Mouse (Mus musculus) hindbrain, embryonic 16.5 days (tissue): Measurements from ENCODE around the gene Serping1. TPM values are rescaled to one million over a fixed set of nuclear protein-coding genes. Genes with fewer than 3 reads are reported as not detected.

Source experiments
- ATAC-seq: fragments of 200-750 bp; cut with Nextera tagmentation; 2 replicates; pipeline ENCODE4 v1.8.0; 2017; ENCODE audit warnings: moderate TSS enrichment, moderate library complexity
- H3K27ac ChIP-seq: fragments of 300-500 bp; sonication (generic); 2 replicates; pipeline ENCODE4 v1.5.1; 2014; ENCODE audit warnings: low read depth, mild to moderate bottlenecking, control low read depth, low read length, moderate library complexity
- H3K27me3 ChIP-seq: fragments of 300-500 bp; sonication (generic); replicated peaks from 2 replicates; pipeline ENCODE4 v1.6.1; 2014; ENCODE audit warnings: low read length; ENCODE audit not compliant: control insufficient read depth, insufficient read depth
- H3K36me3 ChIP-seq: fragments of 300-500 bp; sonication (generic); 2 replicates; pipeline ENCODE4 v1.6.1; 2014; ENCODE audit warnings: mild to moderate bottlenecking, low read length, moderate library complexity, mixed read lengths; ENCODE audit not compliant: control insufficient read depth, insufficient read depth
- H3K4me1 ChIP-seq: fragments of 300-500 bp; sonication (generic); 2 replicates; pipeline ENCODE4 v1.6.1; 2014; ENCODE audit warnings: low read depth, low read length; ENCODE audit not compliant: control insufficient read depth, insufficient read depth
- H3K4me2 ChIP-seq: fragments of 300-500 bp; sonication (generic); 2 replicates; pipeline ENCODE4 v1.6.1; 2014; ENCODE audit warnings: mild to moderate bottlenecking, low read length, control low read depth, moderate library complexity
- H3K4me3 ChIP-seq: fragments of 300-500 bp; sonication (generic); 2 replicates; pipeline ENCODE4 v1.5.1; 2014; ENCODE audit warnings: mild to moderate bottlenecking, low read length, control low read depth, moderate library complexity
- H3K9ac ChIP-seq: fragments of 300-500 bp; sonication (generic); 2 replicates; pipeline ENCODE4 v1.6.1; 2014; ENCODE audit warnings: low read depth, mild to moderate bottlenecking, control low read depth, low read length, moderate library complexity
- H3K9me3 ChIP-seq: fragments of 300-500 bp; sonication (generic); 2 replicates; pipeline ENCODE4 v1.6.1; 2014; ENCODE audit warnings: mild to moderate bottlenecking, low read length, moderate library complexity; ENCODE audit not compliant: control insufficient read depth
- WGBS: fragments of 180-500 bp; shearing (Covaris S2); extraction: QIAGEN DNeasy Blood & Tissue Kit; methylation state at CpG from one replicate; pipeline ENCODE4 v1.1.7; 2014; 5-methylcytosine and 5-hydroxymethylcytosine counted together
- polyA plus RNA-seq: library from polyadenylated mRNA; unstranded; fragments of >200 nt; fragmentation: Nextera tagmentation; extraction: Ambion mirVana; gene quantifications from 2 replicates; pipeline ENCODE4 v1.2.1, GENCODE M21; 2015

Serping1 gene
- polyA plus RNA-seq, 1 experiment from 2014 or later = 40.8 TPM

DNA sequence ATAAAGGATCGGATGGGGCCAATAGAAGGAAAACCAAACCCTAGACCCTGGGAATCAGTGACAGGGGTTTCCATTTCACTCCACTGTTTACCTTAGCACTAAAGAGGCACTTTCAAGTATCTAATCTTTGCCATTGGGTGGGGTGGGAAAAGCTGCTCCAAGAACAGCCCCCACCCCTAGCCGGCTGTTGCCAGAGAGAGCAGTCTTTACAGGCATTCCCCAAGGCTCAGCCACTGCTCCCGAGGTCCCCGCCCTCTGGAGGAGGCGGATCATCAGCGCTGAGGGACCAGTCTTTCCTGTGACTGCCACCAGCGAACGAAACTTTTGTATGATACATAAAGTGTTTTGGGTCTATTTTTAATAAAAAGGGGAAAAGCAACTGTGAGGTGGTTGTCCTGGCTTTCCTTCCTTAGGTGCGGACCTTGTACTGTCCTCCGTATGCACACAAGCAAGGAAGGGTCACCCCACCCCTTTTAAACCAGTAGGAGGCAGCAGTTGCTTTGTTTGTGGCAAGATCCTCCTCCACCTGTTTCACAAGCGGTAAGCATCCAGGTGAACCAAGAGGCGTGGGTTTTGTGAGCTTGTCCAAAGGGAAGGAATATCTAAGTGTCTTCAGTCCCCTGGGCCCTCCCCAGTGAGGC lies 36.9 kb downstream of the Serping1 start:
- 5% methylated on average over 12 of the region's 12 CpGs for WGBS
- peak overlapping the region; percentile 37; the same call in 1 of the 2 replicates for H3K27ac ChIP-seq
- ATAC-seq = no peak
- H3K4me1 ChIP-seq = peaks cover 63% of the 10 kb centered on the region
- H3K27me3 ChIP-seq = no peaks in the 10 kb centered on the region
- H3K9me3 ChIP-seq = no peaks in the 10 kb centered on the region
- peak overlapping the region; percentile 43 for H3K4me2 ChIP-seq
- H3K9ac ChIP-seq = peak overlapping the region; percentile 4; the same call in 1 of the 2 replicates
- no peaks in the 10 kb centered on the region for H3K36me3 ChIP-seq
- 0 out of 2 replicates have a peak overlapping the region, but pooled peaks have one; percentile 2 for H3K4me3 ChIP-seq

DNA sequence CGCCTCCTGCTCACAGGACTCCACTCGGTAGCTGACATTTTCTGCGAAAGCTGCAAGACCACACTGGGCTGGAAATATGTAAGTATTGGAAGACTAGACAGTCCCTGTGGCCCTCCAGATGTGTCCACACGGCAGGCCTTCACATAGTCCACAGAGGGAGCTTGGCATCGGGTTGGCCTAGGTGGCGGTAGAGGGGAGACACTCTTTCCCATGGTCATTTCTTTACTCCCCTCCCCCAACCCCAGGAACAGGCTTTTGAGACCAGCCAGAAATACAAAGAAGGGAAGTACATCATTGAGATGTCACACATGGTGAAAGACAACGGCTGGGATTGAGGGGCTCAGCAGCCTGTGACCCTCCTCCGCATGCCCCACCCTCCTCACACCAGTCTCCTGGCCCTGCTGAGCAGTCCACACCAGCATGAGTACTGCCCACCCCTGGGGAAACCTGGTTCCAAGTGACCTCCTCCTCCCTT lies 37.8 kb downstream of the Serping1 start:
- peak overlapping the region; percentile 87 for H3K4me2 ChIP-seq
- no peaks in the 10 kb centered on the region for H3K27me3 ChIP-seq
- H3K4me1 ChIP-seq = peaks cover 66% of the 10 kb centered on the region
- H3K27ac ChIP-seq = no peak overlapping the region
- H3K36me3 ChIP-seq = no peaks in the 10 kb centered on the region
- H3K9me3 ChIP-seq = no peaks in the 10 kb centered on the region
- WGBS = 3% methylated on average over 8 of the region's 8 CpGs
- ATAC-seq = no peak
- peak overlapping the region; percentile 25; the same call in 1 of the 2 replicates for H3K9ac ChIP-seq
- no peak overlapping the region for H3K4me3 ChIP-seq

DNA sequence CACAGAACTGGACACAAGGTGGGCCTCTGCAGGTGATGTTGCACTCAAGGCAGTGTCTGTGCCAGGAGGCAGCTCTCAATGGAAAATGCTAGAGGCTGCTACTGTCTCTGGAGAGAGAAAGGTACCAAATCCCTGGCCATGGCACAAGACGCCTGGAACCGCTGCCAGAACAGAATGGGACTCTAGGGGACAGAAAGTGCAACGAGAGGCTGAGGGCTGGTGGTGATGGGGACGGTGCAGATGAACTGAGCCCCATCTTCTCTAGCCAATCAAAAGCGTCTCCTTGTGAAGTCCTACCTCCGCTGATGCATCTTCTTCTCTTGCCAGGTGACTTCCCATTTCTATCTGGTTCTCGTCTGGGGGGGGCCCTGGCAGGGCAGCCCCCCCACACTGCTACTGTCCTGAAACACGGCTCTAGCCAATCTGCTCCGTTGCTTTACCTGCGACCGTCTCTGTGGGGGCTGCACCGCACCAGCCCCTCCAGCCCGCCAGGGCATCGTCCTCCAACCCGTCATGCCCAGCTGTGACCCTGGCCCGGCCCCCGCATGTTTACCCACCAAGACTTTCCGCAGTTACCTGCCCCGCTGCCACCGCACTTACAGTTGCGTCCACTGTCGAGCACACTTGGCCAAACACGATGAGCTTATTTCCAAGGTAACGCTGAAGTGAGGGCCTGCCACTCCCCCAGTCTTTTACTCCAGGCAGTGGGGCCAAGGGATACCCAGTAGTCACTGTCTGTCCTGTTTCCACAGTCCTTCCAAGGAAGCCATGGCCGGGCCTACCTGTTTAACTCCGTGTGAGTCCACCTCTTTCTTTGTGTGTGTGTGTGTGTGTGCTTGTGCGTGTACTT lies 38.7 kb downstream of the Serping1 start:
- peak overlapping the region; percentile 48 for H3K9ac ChIP-seq
- no peak for ATAC-seq
- H3K4me2 ChIP-seq = peak overlapping the region; percentile 87
- no peaks in the 10 kb centered on the region for H3K27me3 ChIP-seq
- no peak overlapping the region for H3K27ac ChIP-seq
- H3K4me1 ChIP-seq = peaks cover 58% of the 10 kb centered on the region
- no peaks in the 10 kb centered on the region for H3K36me3 ChIP-seq
- no peaks in the 10 kb centered on the region for H3K9me3 ChIP-seq
- H3K4me3 ChIP-seq = peak overlapping the region; percentile 34
- WGBS = 6% methylated on average over 27 of the region's 27 CpGs

DNA sequence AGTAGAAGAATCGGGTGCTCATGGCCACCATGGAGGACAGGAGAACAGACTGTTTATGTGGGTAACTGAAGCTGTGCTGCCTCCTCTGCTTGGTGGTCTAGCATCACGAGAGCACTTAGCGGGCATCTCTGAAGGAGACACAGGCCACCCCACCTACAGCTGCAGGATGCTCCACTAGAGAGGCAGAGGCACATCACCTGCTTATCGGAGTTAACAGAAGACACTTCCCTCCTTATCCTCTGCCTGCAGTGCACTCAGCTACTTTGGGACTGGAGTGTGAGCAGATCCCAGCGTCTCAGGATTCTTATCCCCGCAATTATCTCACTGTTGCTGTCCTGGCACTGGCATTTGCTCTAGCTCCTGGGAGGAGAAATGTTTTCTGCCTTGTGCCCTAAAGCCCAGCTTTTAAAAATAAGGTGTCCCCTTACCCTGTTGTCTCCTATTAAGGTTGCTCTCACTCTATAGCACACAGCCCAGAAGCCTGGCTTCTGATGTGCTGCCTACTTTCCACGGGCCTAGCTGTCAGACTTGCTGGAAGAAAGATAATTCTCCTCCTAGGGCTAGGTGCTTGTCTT lies 39.8 kb downstream of the Serping1 start:
- Histone ChIP-seq H3K4me1 (peaks cover 48% of the 10 kb centered on the region), H3K9ac (peak overlapping the region; percentile 66), H3K27ac (peak overlapping the region; percentile 62), H3K4me3 (peak overlapping the region; percentile 50), H3K27me3 (no peaks in the 10 kb centered on the region), H3K4me2 (peak overlapping the region; percentile 87), H3K36me3 (no peaks in the 10 kb centered on the region), H3K9me3 (no peaks in the 10 kb centered on the region)
- 15% methylated on average over 7 of the region's 7 CpGs for WGBS
- ATAC-seq = no peak

- 0% methylated on average over 2 of the region's 2 CpGs for WGBS
- Histone ChIP-seq H3K9me3 (no peaks in the 10 kb centered on the region), H3K9ac (peak overlapping the region; percentile 66), H3K4me2 (peak overlapping the region; percentile 87), H3K27me3 (no peaks in the 10 kb centered on the region), H3K36me3 (no peaks in the 10 kb centered on the region), H3K27ac (peak overlapping the region; percentile 80), H3K4me3 (peak overlapping the region; percentile 50), H3K4me1 (peaks cover 48% of the 10 kb centered on the region)
- ATAC-seq = no peak
Observed at GRCm38 (mm10) chr2:84734919-84735318, 40.3 kb downstream of the Serping1 start.

DNA sequence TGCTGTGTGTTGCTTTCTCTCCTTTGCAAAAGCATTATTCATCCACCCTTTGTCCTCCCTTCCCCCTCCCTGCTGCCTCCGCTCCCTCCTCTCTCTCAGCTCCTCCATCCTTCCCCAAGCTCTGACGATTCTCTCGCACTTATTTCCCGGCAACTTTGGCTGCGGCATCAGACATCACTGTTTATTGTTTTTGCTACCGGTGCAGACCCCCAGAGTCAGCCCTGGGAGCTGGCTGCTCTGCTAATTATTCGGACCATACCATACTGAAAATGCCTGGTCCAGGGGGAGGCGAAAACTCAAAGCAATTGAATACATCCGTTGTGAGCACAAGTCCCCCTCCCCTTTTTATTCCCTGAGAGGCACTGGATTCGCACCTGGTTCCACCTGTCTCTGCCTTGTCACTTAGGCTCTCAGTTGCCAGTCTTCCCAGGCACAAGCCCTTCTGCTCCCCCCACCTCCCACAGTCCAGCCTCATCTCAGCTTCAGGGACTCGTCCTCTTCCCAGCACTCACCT lies 40.8 kb downstream of the Serping1 start:
- peak overlapping the region; percentile 87 for H3K4me2 ChIP-seq
- 2% methylated on average over 11 of the region's 11 CpGs for WGBS
- H3K27me3 ChIP-seq = no peaks in the 10 kb centered on the region
- H3K9ac ChIP-seq = peak overlapping the region; percentile 66
- H3K4me3 ChIP-seq = peak overlapping the region; percentile 50
- peak; percentile 64 for ATAC-seq
- H3K36me3 ChIP-seq = no peaks in the 10 kb centered on the region
- H3K4me1 ChIP-seq = peaks cover 48% of the 10 kb centered on the region
- no peaks in the 10 kb centered on the region for H3K9me3 ChIP-seq
- H3K27ac ChIP-seq = peak overlapping the region; percentile 80

GRCm38 (mm10) chr2:84733579-84734300 lies 41.5 kb downstream of the Serping1 start, which contains the start of gene Ypel4:
Ypel4 (plus strand) TSS chr2:84734058.
- H3K9me3 ChIP-seq = no peaks in the 10 kb centered on the region
- peak within 1 kb of the TSS; percentile 80 for H3K27ac ChIP-seq
- peak within 1 kb of the TSS; percentile 66 for H3K9ac ChIP-seq
- 3% methylated on average over 8 of the region's 8 CpGs for WGBS
- peak within 1 kb of the TSS; percentile 50 for H3K4me3 ChIP-seq
- peak; percentile 77 for ATAC-seq
- peaks cover 43% of the 10 kb centered on the region for H3K4me1 ChIP-seq
- no peaks in the 10 kb centered on the region for H3K27me3 ChIP-seq
- no peaks in the 10 kb centered on the region for H3K36me3 ChIP-seq
- H3K4me2 ChIP-seq = peak within 1 kb of the TSS; percentile 87

DNA sequence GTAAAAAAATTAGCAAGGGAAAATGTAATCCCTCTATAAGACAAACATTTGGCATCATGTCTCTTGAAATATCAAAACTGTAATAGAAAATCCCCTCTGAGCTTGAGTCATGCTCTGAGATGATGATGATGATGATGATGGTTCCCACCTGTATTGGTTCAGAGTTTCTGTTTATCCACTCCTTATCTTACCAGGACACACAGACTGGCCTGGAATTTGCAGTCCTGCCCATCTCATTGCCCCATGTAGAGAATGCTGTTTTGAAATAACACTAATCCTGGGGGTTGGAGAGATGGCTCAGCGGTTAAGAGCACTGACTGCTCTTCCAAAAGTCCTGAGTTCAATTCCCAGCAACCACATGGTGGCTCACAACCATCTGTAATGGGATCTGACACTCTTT lies 42.9 kb downstream of the Serping1 start:
- H3K27ac ChIP-seq = no peak overlapping the region
- 92% methylated on average over 1 of the region's 1 CpGs for WGBS

More for the DNA sequence above, 42.9 kb downstream of the Serping1 start:
- H3K36me3 ChIP-seq = no peaks in the 10 kb centered on the region
- ATAC-seq = no peak
- no peaks in the 10 kb centered on the region for H3K27me3 ChIP-seq
- H3K9ac ChIP-seq = no peak overlapping the region
- no peak overlapping the region for H3K4me3 ChIP-seq
- peaks cover 31% of the 10 kb centered on the region for H3K4me1 ChIP-seq
- no peak overlapping the region for H3K4me2 ChIP-seq
- H3K9me3 ChIP-seq = no peaks in the 10 kb centered on the region
